Mouse (Mus musculus): ENCODE measurements around the gene Aspa. TPM values are rescaled to one million over a fixed set of nuclear protein-coding genes. Genes with fewer than 3 reads are reported as not detected.
"Not testable (repeated sequence)": the region's sequence is repeated elsewhere in the genome, so short reads cannot be mapped to it uniquely, and the experiment has no call there.

Aspa gene
- 1 to 10 TPM; 1.3 to 1.4 TPM for total RNA-seq (2021)

DNA sequence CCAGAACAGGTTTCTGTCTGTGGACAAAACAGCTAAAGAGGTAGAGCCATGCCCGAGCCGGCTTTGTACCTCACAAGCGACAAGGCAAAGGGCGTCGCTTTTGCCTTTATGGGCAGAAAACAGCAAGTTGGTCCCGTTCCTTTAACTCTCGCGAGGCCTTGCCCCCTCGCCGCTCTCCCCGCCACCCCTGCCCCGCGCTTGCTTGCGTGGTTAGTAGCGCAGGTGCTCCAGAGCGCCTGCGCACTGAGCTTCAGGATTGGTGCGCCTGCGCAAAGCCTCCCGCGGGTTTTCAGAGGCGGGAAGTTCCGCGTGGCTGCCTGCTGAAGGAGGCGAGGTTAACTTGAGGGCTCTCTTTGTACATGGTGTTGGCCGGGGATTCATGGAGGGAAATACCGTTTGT is at the start of gene Aspa, which contains the start of the genes Gm49340 and Spata22:
Aspa (minus strand) TSS at position 155 of the 400 bp plus-strand sequence.
Gm49340 (plus strand) TSS at position 300 of the 400 bp plus-strand sequence.
Spata22 (plus strand) TSS at position 300 of the 400 bp plus-strand sequence.
- DNase-seq (ENCODE audit: low spot score) = no peak
- intact Hi-C loops (cut with DNase I) = no loop called here

DNA sequence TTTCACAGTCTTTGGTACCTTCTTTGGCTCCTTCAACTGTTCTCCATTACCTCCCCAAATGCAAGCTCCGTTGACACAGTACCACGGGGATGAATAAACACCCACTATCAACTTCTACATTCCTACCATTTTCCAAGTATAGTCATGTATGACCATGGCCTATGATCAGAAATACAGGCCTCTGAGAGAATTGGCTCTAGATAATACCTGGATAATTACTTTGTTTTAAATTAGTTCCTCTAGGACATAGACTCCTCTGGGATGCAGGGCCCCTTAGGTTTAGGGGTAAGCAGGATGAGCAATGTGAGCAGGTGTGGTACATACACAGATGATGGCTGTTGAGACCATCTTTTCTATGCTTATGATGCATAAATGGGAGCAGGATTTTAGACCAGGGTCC is 41.5 kb upstream of the Aspa start, which contains the start of gene Olfr376:
Olfr376 (plus strand) TSS at position 301 of the 400 bp plus-strand sequence.
- DNase-seq (ENCODE audit: low spot score) = no peak
- intact Hi-C loops (cut with DNase I) = no loop called here

DNA sequence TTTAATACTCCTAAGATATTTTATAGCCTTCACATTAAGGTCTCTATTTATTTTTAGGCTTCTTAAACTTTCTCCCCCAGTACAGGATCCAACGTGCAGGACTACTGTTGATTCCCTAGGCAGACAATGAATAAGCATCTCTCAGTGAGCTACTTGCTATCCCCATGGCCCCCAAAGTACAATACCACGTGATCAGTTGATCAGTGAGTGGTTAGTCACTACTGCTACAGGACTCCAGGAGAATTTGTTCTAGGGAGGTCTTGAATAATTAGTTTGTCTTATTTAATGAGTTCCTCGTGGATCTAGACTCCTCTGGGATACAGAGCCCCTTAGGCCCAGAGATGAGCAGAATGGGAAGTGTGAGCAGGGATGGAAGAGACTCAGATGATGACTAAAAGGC is 21.1 kb upstream of the Aspa start, which contains the start of gene Olfr20:
Olfr20 (plus strand) TSS at position 301 of the 400 bp plus-strand sequence.
- no peak for DNase-seq (ENCODE audit: low spot score)
- intact Hi-C loops (cut with DNase I) = no loop called here

DNA sequence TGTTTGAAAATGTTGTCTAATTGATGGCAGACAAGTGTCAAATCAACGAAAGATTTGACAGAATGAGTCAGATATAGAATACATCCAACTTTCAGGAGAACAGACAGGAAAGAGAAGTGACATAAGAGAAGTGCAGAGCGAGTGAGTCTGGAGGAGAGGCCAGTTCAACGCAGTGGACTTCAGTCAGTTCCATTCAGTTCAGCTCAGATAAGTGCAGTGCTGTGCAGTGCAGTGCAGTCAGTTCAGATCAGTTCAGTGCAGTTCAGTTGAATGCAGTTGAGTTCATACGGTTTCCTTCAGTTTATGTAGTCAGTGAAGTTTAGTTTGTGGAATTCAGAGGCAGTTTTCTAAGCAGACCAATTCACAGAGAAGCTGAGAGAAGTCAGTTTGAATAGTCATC is 7.5 kb upstream of the Aspa start:
- intact Hi-C loops (cut with DNase I) = no loop called here
- DNase-seq (ENCODE audit: low spot score) = no peak

DNA sequence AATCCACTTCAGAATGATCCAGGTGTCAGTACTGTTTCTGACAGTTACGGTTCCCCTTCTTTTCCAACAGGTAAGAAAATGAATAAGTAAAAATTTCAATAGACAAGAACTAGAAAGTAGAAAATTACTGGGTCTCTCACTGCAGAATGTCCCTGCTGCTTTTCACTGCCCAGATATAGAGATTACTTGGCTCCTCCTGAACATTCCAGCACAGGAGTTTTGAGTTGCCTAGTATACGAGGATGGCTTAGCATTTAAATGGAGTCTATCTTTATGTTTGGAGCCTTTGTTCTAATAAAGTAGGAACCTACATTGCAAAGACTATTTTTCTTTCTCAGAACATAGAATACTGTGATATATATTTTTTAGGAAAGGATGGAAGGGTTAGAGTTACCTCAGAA is 4.0 kb upstream of the Aspa start:
- no peak for DNase-seq (ENCODE audit: low spot score)
- intact Hi-C loops (cut with DNase I) = no loop called here

DNA sequence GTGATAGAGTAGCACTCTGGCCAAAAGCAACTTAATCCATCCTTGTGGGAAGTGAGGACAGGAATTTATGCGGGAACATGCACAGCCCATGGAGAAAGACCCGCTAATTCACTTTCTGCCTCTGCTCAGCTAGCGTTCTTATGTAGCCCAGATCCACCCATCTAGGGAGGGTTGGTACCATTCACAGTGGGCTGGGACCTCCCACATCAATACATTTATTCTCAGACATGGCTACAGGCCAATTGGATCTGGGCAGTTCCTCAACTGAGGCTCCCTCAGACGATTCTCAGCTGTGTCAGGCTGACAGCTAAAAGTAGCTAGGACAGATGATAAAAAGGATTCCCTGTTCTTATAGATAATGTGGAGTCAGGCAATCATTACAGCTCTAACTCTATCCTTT is 2.0 kb downstream of the Aspa start:
- intact Hi-C loops (cut with DNase I) = no loop called here
- no peak for DNase-seq (ENCODE audit: low spot score)

DNA sequence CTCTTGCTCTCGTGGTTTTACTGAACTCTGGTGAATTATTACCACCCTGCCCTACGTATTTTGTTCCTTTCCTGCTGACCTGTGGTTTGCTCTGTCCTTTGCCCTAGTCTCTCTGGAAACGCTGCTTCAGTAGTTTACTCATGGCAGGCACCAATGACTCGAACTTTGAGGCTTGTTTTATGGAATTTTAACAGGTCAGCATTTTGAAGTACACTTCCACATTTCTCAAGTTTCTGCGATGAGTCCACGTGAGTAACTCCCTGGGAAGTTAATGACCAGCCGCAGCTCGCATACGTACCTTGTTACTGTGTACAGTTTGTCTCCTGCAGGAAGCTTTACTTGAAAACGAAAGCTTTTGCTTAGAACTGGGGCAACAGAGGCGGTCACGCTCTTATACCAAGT is 2.9 kb downstream of the Aspa start:
- DNase-seq (ENCODE audit: low spot score) = no peak
- intact Hi-C loops (cut with DNase I) = no loop called here

DNA sequence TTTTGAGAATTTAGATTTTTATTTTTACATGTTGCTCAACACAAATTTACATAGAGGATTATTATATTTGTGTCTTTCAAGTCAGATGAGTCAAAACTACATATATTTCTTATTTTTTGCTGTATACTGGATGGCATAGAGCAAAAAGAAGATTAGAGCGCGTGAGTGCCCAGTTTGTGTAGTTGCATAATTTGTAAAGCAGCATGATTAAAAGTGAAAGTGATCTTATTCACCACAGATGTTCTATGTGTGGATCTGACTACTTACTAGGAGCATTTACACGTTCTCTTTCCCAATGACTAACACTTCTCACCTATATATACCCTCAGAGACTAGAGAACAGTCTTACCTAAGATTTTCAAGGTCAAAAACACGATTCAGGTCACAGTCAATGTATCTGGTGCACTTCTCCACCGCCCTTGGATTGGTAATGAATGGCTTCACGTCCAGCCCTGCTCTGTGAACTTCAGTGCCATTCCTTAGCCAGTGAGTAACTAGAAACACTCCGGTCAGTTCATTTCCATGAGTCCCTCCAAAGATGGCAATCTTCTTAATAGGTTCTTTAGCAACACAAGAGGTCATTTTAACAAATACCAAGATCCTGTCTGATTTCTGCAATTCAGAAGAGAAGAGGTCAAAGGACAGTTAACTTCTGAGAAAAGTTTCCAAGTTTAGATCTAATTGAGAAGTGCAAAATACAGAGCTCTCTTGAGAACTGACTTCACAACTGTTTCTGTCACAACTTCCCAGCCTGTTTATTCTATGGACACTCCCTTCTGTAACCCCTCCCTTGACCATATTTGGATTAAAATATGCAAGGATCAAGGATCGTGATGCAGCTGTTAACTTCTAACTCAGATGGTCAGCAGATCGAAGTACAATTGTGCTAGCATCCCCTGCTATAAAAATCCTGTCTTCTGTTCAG is 5.2 kb downstream of the Aspa start:
- DNase-seq (ENCODE audit: low spot score) = no peak
- intact Hi-C loops (cut with DNase I) = no loop called here

DNA sequence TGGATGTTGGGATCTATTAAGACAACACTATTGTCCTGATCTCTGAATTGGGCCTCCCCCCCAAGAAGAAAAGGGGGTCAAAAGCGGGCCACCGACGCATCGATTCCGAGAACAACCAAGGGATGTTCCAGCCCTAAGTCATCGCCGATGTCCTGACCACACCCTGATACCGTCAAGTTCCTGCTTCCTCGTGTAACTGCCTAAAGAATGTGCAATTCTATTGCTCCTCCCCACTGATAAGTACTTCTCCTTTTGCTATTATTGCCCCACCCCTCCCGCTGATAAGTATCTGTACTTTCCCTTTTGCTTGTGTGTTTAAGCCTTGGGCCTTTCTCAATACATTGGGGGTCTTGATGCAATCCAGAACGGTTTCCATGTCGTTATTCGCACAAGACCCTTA is 8.3 kb downstream of the Aspa start:
- intact Hi-C loops (cut with DNase I); DNase-seq (ENCODE audit: low spot score): not testable (repeated sequence)

DNA sequence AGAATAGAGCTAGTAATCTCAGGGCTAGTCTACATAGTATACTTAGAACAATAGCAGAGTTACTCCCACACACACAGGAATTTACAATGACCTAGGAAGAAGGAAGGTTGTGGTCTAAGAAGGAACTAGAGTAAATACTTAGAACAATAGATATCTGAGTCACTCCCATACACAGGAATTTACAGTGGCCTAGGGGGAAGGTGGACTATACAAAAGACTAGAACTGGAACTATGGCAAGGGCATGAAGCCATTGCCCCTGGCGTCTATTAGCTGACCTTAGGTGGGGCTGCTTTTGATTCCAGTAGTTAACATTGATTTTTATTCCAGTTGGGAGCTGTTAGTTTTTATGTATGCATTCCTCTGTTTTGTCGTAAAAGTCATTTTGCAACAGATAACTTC is 10.8 kb downstream of the Aspa start:
- intact Hi-C loops (cut with DNase I); DNase-seq (ENCODE audit: low spot score): not testable (repeated sequence)

DNA sequence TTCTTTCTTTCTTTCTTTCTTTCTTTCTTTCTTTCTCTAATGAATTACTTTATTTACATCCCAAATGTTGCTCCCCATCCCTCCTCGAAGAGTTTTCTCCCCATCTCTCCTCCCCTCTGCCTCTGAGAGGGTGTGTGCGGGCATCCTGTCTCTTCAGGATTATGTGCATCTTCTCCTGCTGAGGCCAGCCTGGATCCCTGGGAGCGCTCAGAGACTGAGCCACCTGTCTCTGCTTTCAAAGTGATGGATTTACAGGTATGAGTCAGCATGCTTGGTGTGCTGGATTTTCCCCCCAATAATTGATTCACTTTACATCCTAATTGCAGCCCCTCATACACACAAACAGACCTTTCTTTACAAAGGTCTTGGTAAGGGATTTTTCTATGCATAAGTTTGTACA is 13.4 kb downstream of the Aspa start:
- DNase-seq (ENCODE audit: low spot score) = no peak
- intact Hi-C loops (cut with DNase I) = no loop called here

DNA sequence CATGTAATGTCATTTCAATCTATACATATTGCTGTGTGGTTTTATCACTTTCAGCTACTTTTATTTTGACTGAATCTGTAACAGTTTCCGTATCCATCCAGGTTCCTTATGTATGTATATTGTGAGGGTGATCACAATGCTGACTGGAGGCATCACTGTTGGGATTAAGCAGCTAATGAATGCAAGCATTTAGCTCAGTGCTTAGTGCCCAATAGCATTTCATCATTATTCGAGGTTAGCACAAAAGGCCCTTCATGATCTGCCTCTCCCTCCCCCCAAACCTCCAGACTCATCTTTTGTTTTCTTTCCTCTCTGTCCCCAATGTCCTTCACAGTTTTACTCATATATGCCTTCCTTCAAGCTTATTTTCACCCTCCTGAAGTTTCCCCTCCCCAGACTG is 26.3 kb downstream of the Aspa start:
- intact Hi-C loops (cut with DNase I) = no loop called here
- no peak for DNase-seq (ENCODE audit: low spot score)

DNA sequence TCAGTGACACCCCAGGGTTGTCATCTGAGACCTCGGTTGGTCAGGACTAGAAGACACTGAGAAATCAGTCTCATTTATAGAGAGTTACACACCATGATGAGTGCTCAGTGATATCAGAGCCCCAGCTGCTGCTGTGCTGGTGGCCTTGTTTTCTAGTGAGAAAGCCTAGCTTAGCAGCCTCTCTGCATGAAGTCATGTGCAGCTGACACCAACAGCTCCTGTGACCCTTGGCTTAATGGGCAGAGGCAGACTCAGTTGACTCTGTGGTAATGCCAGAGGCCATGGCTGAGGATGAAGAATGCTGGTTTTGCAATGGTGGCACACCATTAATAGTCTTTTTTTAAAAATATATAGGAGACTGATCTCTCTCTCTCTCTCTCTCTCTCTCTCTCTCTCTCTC is 39.8 kb downstream of the Aspa start:
- no peak for DNase-seq (ENCODE audit: low spot score)
- intact Hi-C loops (cut with DNase I) = no loop called here

DNA sequence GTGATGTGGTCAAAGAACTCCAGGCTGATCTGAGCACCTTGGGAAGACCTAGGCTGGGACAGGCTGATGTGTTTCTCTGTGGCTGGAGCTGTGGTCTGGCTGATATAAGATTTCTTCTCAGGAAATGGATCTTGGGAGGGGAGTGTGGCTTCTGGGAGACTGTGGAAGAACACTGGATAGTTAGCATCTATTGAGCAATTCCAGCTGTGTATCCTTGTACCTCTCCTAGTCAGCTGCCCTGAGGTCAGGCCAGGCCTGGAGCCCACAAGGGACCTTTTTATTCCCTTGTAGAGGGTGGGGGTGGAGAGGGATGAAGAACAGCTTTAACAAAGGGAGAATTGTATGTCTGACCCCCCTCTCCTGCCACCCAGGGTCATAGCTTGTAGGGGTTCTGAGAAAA is 45.0 kb downstream of the Aspa start:
- no peak for DNase-seq (ENCODE audit: low spot score)
- intact Hi-C loops (cut with DNase I) = loop anchor here (5.0 kb wide), 4 partner anchors 47 to 212 kb away; partner anchors contain the start of gene Haspin

DNA sequence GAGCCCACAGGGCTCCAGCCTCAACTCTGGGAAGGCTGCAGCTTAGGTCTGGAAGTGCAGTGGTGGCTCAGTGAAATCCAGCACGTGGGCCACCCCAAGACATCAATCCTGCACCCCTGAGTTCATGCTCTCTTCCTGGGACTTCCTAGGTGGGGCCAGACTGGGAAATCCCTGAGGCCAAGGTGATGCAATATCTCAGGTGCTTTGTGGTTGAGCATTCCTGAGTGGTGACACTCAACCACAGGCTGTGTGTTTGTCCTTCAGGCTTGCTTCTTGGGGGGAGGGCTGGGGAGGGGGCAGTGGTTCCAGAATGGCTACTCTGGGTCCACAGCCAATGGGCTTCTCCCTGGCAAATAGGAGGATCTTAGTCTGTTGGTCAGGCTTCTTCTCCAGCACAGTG is 45.5 kb downstream of the Aspa start:
- intact Hi-C loops (cut with DNase I) = loop anchor here (5.0 kb wide), 4 partner anchors 47 to 212 kb away; partner anchors contain the start of gene Haspin
- DNase-seq (ENCODE audit: low spot score) = no peak

DNA sequence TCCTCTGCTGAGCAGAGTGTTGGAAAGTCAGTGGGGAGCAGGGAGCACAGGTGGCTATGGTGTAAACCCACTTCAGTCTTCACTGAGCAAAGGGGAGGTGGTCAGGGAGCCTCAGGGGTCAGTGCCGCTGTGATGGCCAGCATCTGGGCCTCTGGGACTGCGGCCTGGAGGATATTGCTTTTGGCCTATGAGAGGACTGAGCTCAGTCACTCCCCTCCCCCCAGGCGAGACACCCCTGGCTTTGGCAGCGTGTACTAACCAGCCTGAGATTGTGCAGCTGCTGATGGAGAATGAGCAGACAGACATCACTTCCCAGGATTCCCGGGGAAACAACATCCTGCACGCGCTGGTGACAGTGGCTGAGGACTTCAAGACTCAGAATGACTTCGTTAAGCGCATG is 46.0 kb downstream of the Aspa start:
- intact Hi-C loops (cut with DNase I) = loop anchor here (5.0 kb wide), 4 partner anchors 46 to 211 kb away; partner anchors contain the start of gene Haspin
- peak; percentile 29 for DNase-seq (ENCODE audit: low spot score)

DNA sequence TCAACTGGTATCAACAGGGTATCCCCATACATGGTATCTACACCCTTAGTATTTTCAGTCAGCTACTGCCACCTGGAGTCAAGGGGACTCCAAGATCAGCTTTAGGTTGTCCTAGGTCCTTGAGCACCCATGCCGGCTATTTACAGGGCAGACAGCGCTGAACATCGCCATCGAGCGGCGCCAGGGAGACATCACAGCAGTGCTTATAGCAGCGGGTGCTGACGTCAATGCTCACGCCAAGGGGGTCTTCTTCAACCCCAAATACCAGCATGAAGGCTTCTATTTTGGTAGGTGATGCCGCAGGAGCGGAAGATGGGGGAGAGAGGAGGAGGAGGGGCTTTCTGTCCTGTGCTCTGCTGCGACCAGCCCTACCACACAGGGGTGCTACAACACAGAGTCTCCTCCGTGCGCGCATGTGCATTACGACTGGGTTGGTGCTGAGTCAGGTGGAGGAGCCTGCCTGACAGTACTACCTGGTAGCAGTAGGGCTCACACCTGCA is 47.8 kb downstream of the Aspa start:
- DNase-seq (ENCODE audit: low spot score) = no peak
- intact Hi-C loops (cut with DNase I) = loop anchor here (5.0 kb wide), 4 partner anchors 44 to 209 kb away; partner anchors contain the start of gene Haspin

DNA sequence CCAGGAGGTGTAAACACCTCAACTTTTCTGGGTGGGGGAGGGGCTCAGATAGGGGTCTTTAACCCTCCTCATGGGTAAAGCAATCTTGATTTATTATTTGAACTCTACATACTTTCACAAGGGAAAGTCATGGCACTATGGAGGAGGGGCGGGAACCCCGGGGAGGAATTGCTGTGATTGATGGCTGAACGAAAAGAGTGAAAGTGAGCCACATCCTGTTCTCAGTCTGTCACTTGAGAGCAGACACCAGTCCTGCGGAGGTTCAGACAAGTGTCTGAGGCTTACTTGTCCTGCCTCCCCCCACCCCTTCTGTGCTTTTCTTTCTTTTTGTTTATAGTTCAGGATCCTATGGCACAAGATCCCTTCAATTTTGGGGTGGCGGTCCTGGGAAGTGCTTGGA is 48.7 kb downstream of the Aspa start:
- intact Hi-C loops (cut with DNase I) = loop anchor here (5.0 kb wide), 4 partner anchors 43 to 208 kb away; partner anchors contain the start of gene Haspin
- no peak for DNase-seq (ENCODE audit: low spot score)

DNA sequence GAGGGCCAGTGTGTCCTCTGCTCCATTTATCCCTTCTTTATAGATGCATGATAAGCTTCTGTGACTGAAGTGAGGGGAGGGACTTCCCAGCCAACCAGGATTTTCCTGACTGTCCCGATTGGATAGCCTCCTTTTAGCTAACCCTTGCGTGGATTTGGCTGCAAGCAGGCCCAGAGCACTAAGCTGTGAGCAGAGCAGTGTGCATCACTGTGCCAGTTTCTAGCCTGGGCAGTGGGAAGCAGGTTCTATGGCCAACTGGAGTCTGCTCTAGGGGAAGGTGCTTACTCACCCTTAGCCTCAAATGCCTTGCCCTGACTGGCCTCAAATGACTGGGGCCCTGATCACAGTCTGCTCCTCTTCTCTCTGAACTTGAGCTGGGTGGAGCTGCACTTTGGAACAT is 54.6 kb downstream of the Aspa start:
- intact Hi-C loops (cut with DNase I) = no loop called here
- no peak for DNase-seq (ENCODE audit: low spot score)

DNA sequence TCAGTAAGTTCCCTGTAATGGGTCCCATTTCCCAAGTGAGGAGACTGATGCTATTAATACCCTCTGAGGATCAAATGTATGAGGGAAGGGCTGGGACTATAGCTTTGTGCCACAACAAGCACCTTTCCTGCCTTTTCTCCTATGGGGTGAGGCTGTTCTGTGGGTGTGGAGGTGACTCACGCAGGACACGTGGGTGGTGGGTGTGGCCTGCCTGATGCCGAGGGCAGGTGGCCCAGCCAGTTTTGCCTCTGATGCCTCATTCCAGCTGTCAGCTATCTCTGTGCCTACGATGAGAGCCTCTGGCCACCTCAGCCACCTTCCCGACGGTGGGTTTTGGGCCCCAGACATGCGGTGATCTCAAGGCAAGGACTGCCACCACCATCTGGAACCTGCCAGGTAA is 62.1 kb downstream of the Aspa start, which contains the start of gene Trpv3:
Trpv3 (plus strand) TSS at position 122 of the 400 bp plus-strand sequence.
- intact Hi-C loops (cut with DNase I) = no loop called here
- no peak for DNase-seq (ENCODE audit: low spot score)

DNA sequence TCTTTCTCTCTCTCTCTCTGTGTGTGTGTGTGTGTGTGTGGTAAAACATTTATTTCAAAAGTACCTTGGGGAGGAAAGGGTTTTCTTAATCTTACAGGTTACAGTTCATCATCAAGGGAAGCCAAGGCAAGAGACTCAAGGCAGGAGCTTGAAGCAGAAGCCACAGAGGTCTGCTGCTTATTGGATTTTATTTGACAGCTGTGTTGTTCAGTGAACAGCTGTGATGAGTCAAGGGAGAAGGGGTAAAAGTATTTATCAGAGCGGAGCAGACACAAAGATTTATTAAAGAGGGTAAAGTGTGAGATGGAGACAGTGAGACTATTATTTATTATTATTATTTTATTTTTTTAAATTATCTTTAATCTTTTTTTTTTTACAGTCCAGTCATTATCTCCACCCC is 68.0 kb downstream of the Aspa start:
- intact Hi-C loops (cut with DNase I) = no loop called here
- no peak for DNase-seq (ENCODE audit: low spot score)

Data from heart, postnatal 25 days (tissue).